Mouse (Mus musculus): ENCODE measurements around the gene Zfp791.

Gene Zfp791

GRCm38 (mm10) chr8:85122995-85123394, at the start of gene Zfp791:
TSS of gene Zfp791 (minus strand) at chr8:85123095.
- no peak for TF ChIP-seq GATA4 (IDR thresholded peaks at IDR 0.05; ENCODE audit: insufficient replicate concordance, low read length)

GRCm38 (mm10) chr8:85171291-85171690, 48.4 kb upstream of the Zfp791 start:
- no peak for TF ChIP-seq GATA4 (IDR thresholded peaks at IDR 0.05; ENCODE audit: insufficient replicate concordance, low read length)

- no peak for TF ChIP-seq GATA4 (IDR thresholded peaks at IDR 0.05; ENCODE audit: insufficient replicate concordance, low read length)
These were observed 28.7 kb upstream of the Zfp791 start, which contains the start of gene Cks1brt for GRCm38 (mm10) chr8:85151624-85152023. TSS of gene Cks1brt (plus strand) at chr8:85151924.

- no peak for TF ChIP-seq GATA4 (IDR thresholded peaks at IDR 0.05; ENCODE audit: insufficient replicate concordance, low read length)
These were observed 19.6 kb upstream of the Zfp791 start for GRCm38 (mm10) chr8:85142516-85142915.

GRCm38 (mm10) chr8:85132335-85132734, 9.4 kb upstream of the Zfp791 start:
- TF ChIP-seq GATA4 (IDR thresholded peaks at IDR 0.05; ENCODE audit: insufficient replicate concordance, low read length): 0 out of 2 replicates have a peak, but pooled peaks have one; percentile 22

GRCm38 (mm10) chr8:85123691-85124090, 796 bp upstream of the Zfp791 start:
- TF ChIP-seq GATA4 (IDR thresholded peaks at IDR 0.05; ENCODE audit: insufficient replicate concordance, low read length): no peak

- no peak for TF ChIP-seq GATA4 (IDR thresholded peaks at IDR 0.05; ENCODE audit: insufficient replicate concordance, low read length)
These were observed 3.6 kb downstream of the Zfp791 start for GRCm38 (mm10) chr8:85119052-85119981.

- TF ChIP-seq GATA4 (IDR thresholded peaks at IDR 0.05; ENCODE audit: insufficient replicate concordance, low read length): no peak
These were observed 5.9 kb downstream of the Zfp791 start for GRCm38 (mm10) chr8:85116984-85117383.

GRCm38 (mm10) chr8:85115501-85115900, 7.4 kb downstream of the Zfp791 start:
- no peak for TF ChIP-seq GATA4 (IDR thresholded peaks at IDR 0.05; ENCODE audit: insufficient replicate concordance, low read length)

GRCm38 (mm10) chr8:85113241-85113640, 9.7 kb downstream of the Zfp791 start:
- no peak for TF ChIP-seq GATA4 (IDR thresholded peaks at IDR 0.05; ENCODE audit: insufficient replicate concordance, low read length)

GRCm38 (mm10) chr8:85100076-85100665, 22.7 kb downstream of the Zfp791 start:
- no peak for TF ChIP-seq GATA4 (IDR thresholded peaks at IDR 0.05; ENCODE audit: insufficient replicate concordance, low read length)

- no peak for TF ChIP-seq GATA4 (IDR thresholded peaks at IDR 0.05; ENCODE audit: insufficient replicate concordance, low read length)
These were observed 26.0 kb downstream of the Zfp791 start for GRCm38 (mm10) chr8:85096850-85097249.

- no peak for TF ChIP-seq GATA4 (IDR thresholded peaks at IDR 0.05; ENCODE audit: insufficient replicate concordance, low read length)
These were observed 26.7 kb downstream of the Zfp791 start for GRCm38 (mm10) chr8:85096196-85096595.

GRCm38 (mm10) chr8:85095566-85095965, 27.3 kb downstream of the Zfp791 start:
- no peak for TF ChIP-seq GATA4 (IDR thresholded peaks at IDR 0.05; ENCODE audit: insufficient replicate concordance, low read length)

GRCm38 (mm10) chr8:85095051-85095450, 27.8 kb downstream of the Zfp791 start:
- no peak for TF ChIP-seq GATA4 (IDR thresholded peaks at IDR 0.05; ENCODE audit: insufficient replicate concordance, low read length)

GRCm38 (mm10) chr8:85091526-85092090, 31.3 kb downstream of the Zfp791 start:
- no peak for TF ChIP-seq GATA4 (IDR thresholded peaks at IDR 0.05; ENCODE audit: insufficient replicate concordance, low read length)
